Mouse (Mus musculus): Measurements from ENCODE around the gene Fgfr2.

GRCm38 (mm10) chr7:130664037-130664436 lies 2459.1 kb downstream of the Fgfr2 start:
- TF ChIP-seq CTCF (IDR thresholded peaks at IDR 0.05; ENCODE audit: control insufficient read depth, insufficient read depth, insufficient read length) (no peak), FOSL1 (IDR thresholded peaks at IDR 0.05; ENCODE audit: insufficient read depth, low read length, poor library complexity, severe bottlenecking) (no peak), USF1 (IDR thresholded peaks at IDR 0.05; ENCODE audit: low read depth) (no peak), MAX (IDR thresholded peaks at IDR 0.05) (no peak), MYOD1 (IDR thresholded peaks at IDR 0.05; ENCODE audit: control insufficient read depth, insufficient read length, low read depth) (no peak), MYOG (IDR thresholded peaks at IDR 0.05; ENCODE audit: control insufficient read depth, extremely low read depth, insufficient read length) (no peak), CEBPB (IDR thresholded peaks at IDR 0.05; ENCODE audit: low read depth) (no peak)
